Mouse (Mus musculus): ENCODE data around the gene Pcyt2.
A peak's percentile ranks its signal among the peaks of the same experiment; 100 is the strongest.

Gene Pcyt2

GRCm38 (mm10) chr11:120581490-120582267, 36.1 kb downstream of the Pcyt2 start, which contains the start of gene Arhgdia:
TSS of gene Arhgdia (minus strand) at chr11:120581624.
- peak; percentile 84 for DNase-seq (ENCODE audit: low spot score)

- DNase-seq (ENCODE audit: low spot score) = no peak
These were observed 36.8 kb downstream of the Pcyt2 start for GRCm38 (mm10) chr11:120580871-120581331.

GRCm38 (mm10) chr11:120580190-120580589, 37.5 kb downstream of the Pcyt2 start:
- no peak for DNase-seq (ENCODE audit: low spot score)

- DNase-seq (ENCODE audit: low spot score) = no peak
These were observed 38.2 kb downstream of the Pcyt2 start for GRCm38 (mm10) chr11:120579316-120580107.

- no peak for DNase-seq (ENCODE audit: low spot score)
These were observed 39.0 kb downstream of the Pcyt2 start for GRCm38 (mm10) chr11:120578694-120579243.

- no peak for DNase-seq (ENCODE audit: low spot score)
These were observed 39.6 kb downstream of the Pcyt2 start for GRCm38 (mm10) chr11:120578024-120578693.

GRCm38 (mm10) chr11:120577211-120578023, 40.3 kb downstream of the Pcyt2 start:
- DNase-seq (ENCODE audit: low spot score) = no peak

- DNase-seq (ENCODE audit: low spot score) = no peak
These were observed 41.3 kb downstream of the Pcyt2 start for GRCm38 (mm10) chr11:120576365-120576981.

- DNase-seq (ENCODE audit: low spot score) = no peak
These were observed 41.8 kb downstream of the Pcyt2 start for GRCm38 (mm10) chr11:120575940-120576339.

GRCm38 (mm10) chr11:120575046-120575445, 42.7 kb downstream of the Pcyt2 start:
- no peak for DNase-seq (ENCODE audit: low spot score)

GRCm38 (mm10) chr11:120574278-120574600, 43.5 kb downstream of the Pcyt2 start:
- DNase-seq (ENCODE audit: low spot score) = no peak

GRCm38 (mm10) chr11:120573585-120574277, 44.0 kb downstream of the Pcyt2 start:
- no peak for DNase-seq (ENCODE audit: low spot score)

- DNase-seq (ENCODE audit: low spot score) = peak; percentile 100
These were observed 44.8 kb downstream of the Pcyt2 start, which contains the start of gene P4hb for GRCm38 (mm10) chr11:120572752-120573584. TSS of gene P4hb (minus strand) at chr11:120573253.

GRCm38 (mm10) chr11:120572417-120572751, 45.4 kb downstream of the Pcyt2 start:
- no peak for DNase-seq (ENCODE audit: low spot score)

GRCm38 (mm10) chr11:120571754-120572416, 45.9 kb downstream of the Pcyt2 start:
- DNase-seq (ENCODE audit: low spot score) = no peak

- no peak for DNase-seq (ENCODE audit: low spot score)
These were observed 46.6 kb downstream of the Pcyt2 start for GRCm38 (mm10) chr11:120571122-120571521.

- no peak for DNase-seq (ENCODE audit: low spot score)
These were observed 49.4 kb downstream of the Pcyt2 start for GRCm38 (mm10) chr11:120568324-120568723.

GRCm38 (mm10) chr11:120565114-120565513, 52.6 kb downstream of the Pcyt2 start:
- no peak for DNase-seq (ENCODE audit: low spot score)

GRCm38 (mm10) chr11:120562949-120563348, 54.8 kb downstream of the Pcyt2 start:
- no peak for DNase-seq (ENCODE audit: low spot score)
